Mouse (Mus musculus) gastrocnemius, adult 2 months (tissue): ENCODE data around the gene Mrpl9. TPM values are rescaled to one million over a fixed set of nuclear protein-coding genes. Genes with fewer than 3 reads are reported as not detected.
A peak's percentile ranks its signal among the peaks of the same experiment; 100 is the strongest.

Source experiments
- DNase-seq: peaks from one replicate; pipeline ENCODE4 v3.0.0; 2022
- H3K27ac ChIP-seq: fragments of 200-600 bp; 2 replicates; pipeline ENCODE4 v1.8.1; 2022; ENCODE audit warnings: mild to moderate bottlenecking
- H3K4me3 ChIP-seq: fragments of 200-600 bp; 2 replicates; pipeline ENCODE4 v1.8.1; 2022; ENCODE audit warnings: mild to moderate bottlenecking, moderate library complexity
- CTCF ChIP-seq: fragments of 200-600 bp; IDR thresholded peaks from 2 replicates; pipeline ENCODE4 v1.8.1; 2022; ENCODE audit warnings: antibody characterized with exemption, mild to moderate bottlenecking, moderate library complexity
- intact Hi-C: fragments of 180-260 bp; cut with DNase I; formaldehyde crosslinking; loops from one replicate; pipeline ENCODE4 v1.15.1; 2025
- total RNA-seq, 2 experiments: library from RNA; stranded (reverse); gene quantifications; 2 replicates each; pipeline ENCODE4 v1.2.3; 2021

Mrpl9 gene
- total RNA-seq, 2 experiments from 2014 or later = 29.5 to 37.2 TPM

GRCm38 (mm10) chr3:94473567-94474232, 30.6 kb downstream of the Mrpl9 start:
- H3K27ac ChIP-seq = peak overlapping the region; percentile 95
- peak overlapping the region; percentile 63 for H3K4me3 ChIP-seq
- peak; percentile 64 for DNase-seq
- TF ChIP-seq CTCF = no peak
- intact Hi-C loops = no loop called here

- H3K27ac ChIP-seq = no peak overlapping the region
- DNase-seq = no peak
- intact Hi-C loops = no loop called here
- H3K4me3 ChIP-seq = no peak overlapping the region
- TF ChIP-seq CTCF = no peak
Measured at GRCm38 (mm10) chr3:94476301-94477035, 33.4 kb downstream of the Mrpl9 start.

- Histone ChIP-seq H3K4me3 (no peak overlapping the region), H3K27ac (no peak overlapping the region)
- DNase-seq = no peak
- intact Hi-C loops = no loop called here
- no peak for TF ChIP-seq CTCF
Measured at GRCm38 (mm10) chr3:94477444-94477843, 34.3 kb downstream of the Mrpl9 start.

- H3K27ac ChIP-seq = no peak within 1 kb of the TSS
- H3K4me3 ChIP-seq = no peak within 1 kb of the TSS
- no peak for DNase-seq
- TF ChIP-seq CTCF = no peak
- intact Hi-C loops = no loop called here
Measured at GRCm38 (mm10) chr3:94477981-94478422, 34.9 kb downstream of the Mrpl9 start, which contains the start of gene Celf3. Gene Celf3 (plus strand): TSS chr3:94478295.

GRCm38 (mm10) chr3:94478591-94479169, 35.6 kb downstream of the Mrpl9 start:
- intact Hi-C loops = no loop called here
- H3K4me3 ChIP-seq = no peak overlapping the region
- TF ChIP-seq CTCF = no peak
- DNase-seq = no peak
- no peak overlapping the region for H3K27ac ChIP-seq

GRCm38 (mm10) chr3:94479564-94479963, 36.4 kb downstream of the Mrpl9 start:
- no peak for TF ChIP-seq CTCF
- Histone ChIP-seq H3K4me3 (no peak overlapping the region), H3K27ac (no peak overlapping the region)
- DNase-seq = no peak
- intact Hi-C loops = no loop called here

GRCm38 (mm10) chr3:94480291-94480884, 37.3 kb downstream of the Mrpl9 start, which contains the start of gene Riiad1:
Gene Riiad1 (minus strand): TSS chr3:94480341.
- Histone ChIP-seq H3K4me3 (no peak within 1 kb of the TSS), H3K27ac (peak within 1 kb of the TSS; percentile 66; the same call in 1 of the 2 replicates)
- TF ChIP-seq CTCF = no peak
- intact Hi-C loops = no loop called here
- no peak for DNase-seq

- H3K27ac ChIP-seq = peak overlapping the region; percentile 66
- no peak overlapping the region for H3K4me3 ChIP-seq
- peak; percentile 81 for DNase-seq
- TF ChIP-seq CTCF = no peak
- intact Hi-C loops = no loop called here
Measured at GRCm38 (mm10) chr3:94481429-94481828, 38.3 kb downstream of the Mrpl9 start.

GRCm38 (mm10) chr3:94482764-94483385, 39.8 kb downstream of the Mrpl9 start:
- intact Hi-C loops = no loop called here
- Histone ChIP-seq H3K27ac (peak overlapping the region; percentile 66; the same call in 1 of the 2 replicates), H3K4me3 (no peak overlapping the region)
- no peak for TF ChIP-seq CTCF
- DNase-seq = peak; percentile 60

GRCm38 (mm10) chr3:94483790-94484439, 40.8 kb downstream of the Mrpl9 start:
- intact Hi-C loops = no loop called here
- TF ChIP-seq CTCF = no peak
- no peak overlapping the region for H3K4me3 ChIP-seq
- no peak overlapping the region for H3K27ac ChIP-seq
- no peak for DNase-seq

- no peak overlapping the region for H3K27ac ChIP-seq
- intact Hi-C loops = no loop called here
- TF ChIP-seq CTCF = no peak
- H3K4me3 ChIP-seq = no peak overlapping the region
- no peak for DNase-seq
Measured at GRCm38 (mm10) chr3:94485922-94486321, 42.8 kb downstream of the Mrpl9 start.

GRCm38 (mm10) chr3:94487581-94487980, 44.5 kb downstream of the Mrpl9 start:
- DNase-seq = no peak
- no peak for TF ChIP-seq CTCF
- H3K4me3 ChIP-seq = no peak overlapping the region
- H3K27ac ChIP-seq = no peak overlapping the region
- intact Hi-C loops = no loop called here
